Mouse (Mus musculus): ENCODE data around the gene Tnpo2.
"Not testable (repeated sequence)": the region's sequence is repeated elsewhere in the genome, so short reads cannot be mapped to it uniquely, and the experiment has no call there.

Gene Tnpo2

GRCm38 (mm10) chr8:85074167-85074566, 37.5 kb downstream of the Tnpo2 start:
- no peak for DNase-seq

- DNase-seq, result no peak
These were observed 37.9 kb downstream of the Tnpo2 start for GRCm38 (mm10) chr8:85074617-85075016.

GRCm38 (mm10) chr8:85076001-85076400, 39.3 kb downstream of the Tnpo2 start:
- no peak for DNase-seq

- DNase-seq, result peak; percentile 75
These were observed 40.3 kb downstream of the Tnpo2 start for GRCm38 (mm10) chr8:85076993-85077392.

GRCm38 (mm10) chr8:85080214-85080531, 43.5 kb downstream of the Tnpo2 start:
- no peak for DNase-seq

GRCm38 (mm10) chr8:85080532-85081215, 44.0 kb downstream of the Tnpo2 start, which contains the start of gene Wdr83os:
Gene Wdr83os (plus strand): TSS chr8:85080740.
- DNase-seq, result peak; percentile 66

GRCm38 (mm10) chr8:85081216-85081555, 44.5 kb downstream of the Tnpo2 start, which contains the start of gene Wdr83:
Gene Wdr83 (minus strand): TSS chr8:85081306.
- no peak for DNase-seq

- not testable (repeated sequence) for DNase-seq
These were observed 45.5 kb downstream of the Tnpo2 start for GRCm38 (mm10) chr8:85082169-85082568.

GRCm38 (mm10) chr8:85083108-85083813, 46.5 kb downstream of the Tnpo2 start, which contains the start of gene Man2b1:
Gene Man2b1 (plus strand): TSS chr8:85083270.
- peak; percentile 80 for DNase-seq

- DNase-seq, result no peak
These were observed 47.9 kb downstream of the Tnpo2 start for GRCm38 (mm10) chr8:85084633-85085032.

GRCm38 (mm10) chr8:85086238-85086637, 49.5 kb downstream of the Tnpo2 start:
- no peak for DNase-seq

- DNase-seq, result no peak
These were observed 52.1 kb downstream of the Tnpo2 start for GRCm38 (mm10) chr8:85088771-85089170.

- DNase-seq, result no peak
These were observed 54.1 kb downstream of the Tnpo2 start for GRCm38 (mm10) chr8:85090856-85091255.

GRCm38 (mm10) chr8:85091526-85092090, 54.9 kb downstream of the Tnpo2 start:
- no peak for DNase-seq

GRCm38 (mm10) chr8:85095051-85095450, 58.3 kb downstream of the Tnpo2 start:
- DNase-seq, result no peak

- DNase-seq, result no peak
These were observed 58.9 kb downstream of the Tnpo2 start for GRCm38 (mm10) chr8:85095566-85095965.

- DNase-seq, result no peak
These were observed 59.5 kb downstream of the Tnpo2 start for GRCm38 (mm10) chr8:85096196-85096595.

- no peak for DNase-seq
These were observed 60.1 kb downstream of the Tnpo2 start for GRCm38 (mm10) chr8:85096850-85097249.

- DNase-seq, result no peak
These were observed 63.5 kb downstream of the Tnpo2 start for GRCm38 (mm10) chr8:85100076-85100665.

Data from cerebellum, adult 8-10 months (tissue).